Mouse (Mus musculus): Measurements from ENCODE around the gene Phf23.

GRCm38 (mm10) chr11:70043665-70044064 lies 48.1 kb downstream of the Phf23 start:
- no peak for TF ChIP-seq CTCF (conservative IDR thresholded peaks at IDR 0.05; ENCODE audit: low read length)
- TF ChIP-seq POU5F1 (IDR thresholded peaks at IDR 0.05; ENCODE audit: borderline replicate concordance, low read length): no peak
- TF ChIP-seq NANOG (IDR thresholded peaks at IDR 0.05; ENCODE audit: borderline replicate concordance, low read length): no peak

All from E14TG2a.4 (cell line).